Mouse (Mus musculus) urinary bladder, adult 18-20 months (tissue): ENCODE measurements at regions not wholly inside any gene's neighbourhood (a gene's known extent, or its start where the extent isn't known, plus 50 kb on each side); places are given as distances from the start of the nearest gene placed in this dataset.

ENCODE experiments used
- DNase-seq, 2 experiments: peaks; one replicate each; pipeline ENCODE4 v3.0.0; 2022; ENCODE audit warnings: low spot score in 2 of 2, mixed read lengths in 2 of 2

DNA sequence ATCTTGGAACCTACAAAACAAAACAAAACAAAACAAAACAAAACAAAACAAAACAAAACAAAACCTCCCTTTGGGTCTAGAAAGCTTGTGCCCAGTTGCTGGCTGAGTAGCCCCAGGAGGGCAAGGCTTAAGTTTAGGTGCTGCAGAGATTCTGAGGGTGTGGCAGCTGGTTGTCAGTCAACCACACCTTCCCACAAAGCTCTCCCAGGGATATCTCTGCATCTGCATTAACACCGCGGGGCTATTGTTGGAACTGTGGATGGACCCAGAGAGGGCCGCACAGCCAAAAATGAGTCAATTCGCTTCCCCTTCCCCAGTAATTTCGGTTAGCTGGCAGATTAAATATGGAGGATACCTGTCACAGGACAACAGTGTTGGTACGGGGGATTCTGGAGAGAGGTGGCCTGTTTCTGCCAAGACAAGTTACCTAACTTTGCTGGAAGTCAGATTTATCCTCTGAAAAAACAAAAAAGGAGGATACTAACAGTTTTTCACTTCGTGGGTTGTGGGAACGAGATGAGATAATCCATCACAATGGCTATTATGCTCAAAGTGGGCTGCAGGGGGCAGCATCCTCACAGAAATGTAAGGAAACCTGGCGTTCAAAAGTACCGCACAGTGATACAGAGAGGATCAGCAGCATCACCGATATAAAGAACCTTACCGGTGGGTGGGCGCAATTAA is 96.7 kb downstream of the 1500009L16Rik start:
- peak; percentile 45 to 63 for DNase-seq

DNA sequence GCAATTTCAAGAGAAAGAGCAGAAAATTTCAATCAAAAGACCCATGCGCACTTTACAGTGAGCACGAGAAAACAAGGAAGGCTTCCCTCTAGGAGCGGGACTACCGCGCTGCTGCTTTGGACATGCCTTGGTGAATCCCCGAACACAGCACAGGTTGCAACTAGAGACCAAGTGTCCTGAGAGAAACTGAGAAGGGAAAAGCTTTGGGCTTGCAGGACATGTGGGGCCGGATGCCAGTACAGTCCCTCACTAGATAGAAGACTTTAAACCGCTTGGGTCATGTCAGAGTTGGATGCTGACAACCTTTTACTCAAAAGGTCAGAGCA is 97.2 kb downstream of the 1500009L16Rik start:
- DNase-seq: no peak

DNA sequence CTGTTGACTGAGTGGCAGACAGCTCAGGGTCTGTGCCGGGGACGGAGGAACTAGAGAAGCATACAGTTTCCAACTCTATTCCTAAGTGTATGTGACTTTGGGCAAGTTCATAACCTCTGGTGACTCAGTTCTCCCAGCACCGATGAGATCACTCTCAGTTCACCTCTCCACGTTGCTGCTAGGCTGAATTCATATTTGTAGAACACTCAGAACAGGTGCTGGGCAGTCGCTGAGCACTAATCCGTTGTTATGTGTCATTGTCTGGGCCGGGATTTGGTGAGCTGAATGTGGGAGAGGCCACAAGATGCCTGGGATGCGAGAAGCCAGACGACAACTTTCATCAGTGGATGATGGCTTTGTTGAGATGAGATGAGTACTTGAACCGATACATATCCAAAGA is 98.4 kb downstream of the 1500009L16Rik start:
- DNase-seq: no peak

DNA sequence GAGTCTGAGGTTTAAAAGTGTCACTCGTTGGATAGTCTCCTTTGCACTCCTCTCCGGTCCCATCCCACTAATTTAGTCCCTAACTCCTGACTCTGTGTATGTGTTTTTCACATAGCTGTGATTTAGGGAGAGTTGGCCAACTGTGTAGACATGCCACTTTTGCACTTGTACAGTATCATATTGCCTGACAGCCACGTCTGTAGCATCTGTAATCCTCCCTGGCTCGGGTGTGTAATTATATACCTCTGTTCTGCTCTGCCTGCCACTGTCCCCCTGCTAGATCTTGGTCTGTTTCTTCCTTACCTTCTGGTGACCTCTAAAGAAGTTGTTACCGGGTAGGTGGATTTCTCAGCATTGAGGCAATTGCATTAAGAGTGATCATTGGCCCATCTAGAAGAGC is 103.4 kb downstream of the 1500009L16Rik start:
- DNase-seq: no peak

DNA sequence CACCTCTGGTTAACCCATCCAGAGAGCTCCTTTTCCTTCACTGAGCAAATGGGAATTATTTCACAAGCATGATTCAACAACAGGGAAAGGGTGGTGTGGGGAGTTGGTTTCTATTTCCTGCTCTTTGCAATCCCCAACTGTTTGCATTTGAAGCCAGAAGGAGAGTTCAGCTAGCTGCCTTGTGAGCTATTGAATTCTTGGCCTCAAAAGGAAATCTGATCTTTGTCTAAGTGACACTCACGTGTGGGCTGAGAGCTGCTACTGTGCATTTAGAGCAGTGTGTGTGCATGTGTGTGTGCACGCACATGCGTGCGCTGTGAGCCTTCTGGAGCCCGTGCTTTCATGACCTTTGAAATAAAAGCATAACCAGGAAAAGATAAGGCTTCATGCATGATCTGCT is 113.7 kb downstream of the 1500009L16Rik start:
- no peak for DNase-seq

DNA sequence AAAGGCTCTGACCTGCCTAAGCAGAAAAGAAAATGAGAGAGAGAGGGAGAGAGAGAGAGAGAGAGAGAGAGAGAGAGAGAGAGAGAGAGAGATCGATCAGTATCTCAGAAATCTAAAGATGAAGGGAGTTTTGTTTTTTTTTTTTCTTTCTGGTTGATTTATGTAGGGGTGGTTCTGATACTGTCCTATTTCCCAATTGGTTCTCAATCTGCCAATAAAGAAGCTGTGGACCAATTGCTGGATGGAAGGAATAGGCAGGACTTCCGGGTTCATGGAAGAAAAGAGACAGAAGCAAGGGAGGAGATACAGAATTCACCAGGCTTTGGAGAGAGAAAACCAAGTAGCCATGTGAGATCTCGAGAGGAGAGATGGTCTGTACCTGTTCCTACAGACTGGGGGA is 117.6 kb downstream of the 1500009L16Rik start:
- DNase-seq: no peak

DNA sequence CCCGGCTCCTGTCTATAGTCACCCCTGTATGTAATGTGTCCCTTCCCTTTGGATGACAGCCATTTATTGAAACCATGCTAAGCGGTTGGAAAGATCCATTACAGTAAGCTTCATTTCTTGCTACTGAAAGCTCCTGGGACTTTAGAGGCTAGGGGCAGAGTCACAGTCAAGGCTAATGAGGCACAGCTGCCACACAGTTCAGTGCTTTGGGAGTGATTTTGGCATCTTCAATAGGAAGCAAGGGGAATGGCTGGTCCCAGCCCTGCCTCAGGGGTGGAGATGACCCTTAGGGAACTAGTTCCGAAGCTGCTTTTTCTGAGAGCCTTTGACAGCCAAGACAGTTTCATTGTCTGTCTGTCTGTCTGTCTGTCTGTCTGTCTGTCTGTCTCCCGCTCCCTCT is 128.2 kb downstream of the 1500009L16Rik start:
- no peak for DNase-seq

DNA sequence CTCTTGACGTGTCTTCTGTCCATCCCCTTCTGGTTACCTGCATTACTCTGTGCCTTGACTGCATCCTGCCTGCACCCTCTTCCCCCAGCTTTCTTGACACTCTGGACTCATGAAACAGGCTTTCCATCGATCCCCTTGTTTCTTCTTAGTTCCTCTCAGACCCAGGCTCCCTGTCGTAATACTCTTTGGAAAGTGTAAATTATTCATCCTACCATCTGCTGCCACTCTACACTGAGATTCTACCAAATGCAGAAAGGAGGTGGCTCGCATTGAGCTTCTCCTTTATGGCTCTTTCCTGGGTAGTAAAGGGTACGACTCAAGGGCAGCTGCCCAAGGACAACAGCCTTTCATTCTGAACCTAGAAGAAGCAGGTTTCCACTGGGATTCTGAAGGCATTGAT is 129.5 kb downstream of the 1500009L16Rik start:
- no peak for DNase-seq

DNA sequence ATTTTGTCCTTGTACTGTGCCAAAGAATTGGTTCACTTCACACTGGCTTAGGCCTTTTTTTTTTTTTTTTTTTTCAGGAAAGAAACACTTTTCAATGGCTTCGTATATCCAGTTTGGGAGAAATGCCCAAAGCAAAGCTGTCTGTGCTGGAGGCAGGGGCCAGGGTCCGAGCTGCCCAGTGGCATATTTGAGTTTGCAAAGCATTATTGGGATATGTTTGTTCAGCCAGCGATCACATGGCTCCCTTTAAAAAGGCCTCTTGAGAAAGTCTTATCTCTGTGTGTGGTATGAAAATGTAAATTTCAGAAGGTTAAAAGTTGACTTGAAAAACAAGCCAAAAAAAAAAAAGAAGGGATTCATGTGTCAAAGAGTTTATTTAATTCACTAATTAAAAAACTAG is 130.1 kb downstream of the 1500009L16Rik start:
- no peak for DNase-seq

DNA sequence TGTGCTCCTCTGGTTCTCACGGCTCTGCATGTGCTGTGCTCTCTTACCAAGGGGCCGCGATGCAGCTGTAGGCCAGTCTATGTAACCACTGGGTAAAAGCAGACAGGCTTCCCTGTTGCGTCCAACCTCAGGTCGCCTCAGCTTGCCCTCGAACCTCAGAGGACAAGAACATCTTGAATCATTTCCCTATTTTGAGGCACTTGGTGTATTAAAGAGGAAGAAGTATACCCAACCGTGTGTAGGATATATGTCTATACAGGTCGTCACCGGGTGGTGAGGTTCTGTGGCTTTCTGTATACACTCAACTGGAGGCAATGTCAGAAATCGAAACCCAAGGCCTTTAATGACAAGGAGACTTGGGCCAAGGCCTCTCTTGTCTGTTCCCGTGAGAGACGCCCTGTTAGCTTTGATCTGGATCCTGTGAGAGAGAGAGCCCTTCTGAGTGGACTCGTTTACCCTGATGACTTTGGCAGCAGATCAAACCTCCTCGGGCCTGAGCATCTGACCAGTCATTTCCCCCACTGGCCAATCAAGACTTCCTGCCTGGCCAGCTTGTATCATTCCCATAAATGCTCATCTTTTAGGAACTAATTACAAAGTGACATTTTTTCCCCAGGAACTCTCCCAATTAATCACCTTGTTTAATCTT is 135.3 kb downstream of the 1500009L16Rik start:
- DNase-seq: no peak

DNA sequence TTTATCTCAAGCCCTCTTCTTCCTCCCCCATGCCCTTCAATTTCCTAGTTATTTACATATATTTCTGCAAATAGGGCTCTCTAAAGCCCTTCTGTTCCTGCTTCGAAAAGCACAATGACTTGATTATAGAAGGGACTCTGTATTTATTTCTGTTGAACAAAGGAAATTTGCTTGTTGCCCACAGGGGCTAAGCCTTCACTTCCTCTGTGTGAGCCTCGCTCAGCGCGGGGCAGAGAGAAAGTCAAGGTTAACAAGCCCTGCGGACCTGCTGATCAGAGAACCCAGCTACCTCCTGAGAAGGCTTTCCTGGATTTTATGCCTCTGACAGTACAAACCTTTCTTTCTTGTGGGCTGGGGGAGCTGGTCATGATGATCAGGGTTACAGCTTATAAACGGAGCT is 136.0 kb downstream of the 1500009L16Rik start:
- no peak for DNase-seq

DNA sequence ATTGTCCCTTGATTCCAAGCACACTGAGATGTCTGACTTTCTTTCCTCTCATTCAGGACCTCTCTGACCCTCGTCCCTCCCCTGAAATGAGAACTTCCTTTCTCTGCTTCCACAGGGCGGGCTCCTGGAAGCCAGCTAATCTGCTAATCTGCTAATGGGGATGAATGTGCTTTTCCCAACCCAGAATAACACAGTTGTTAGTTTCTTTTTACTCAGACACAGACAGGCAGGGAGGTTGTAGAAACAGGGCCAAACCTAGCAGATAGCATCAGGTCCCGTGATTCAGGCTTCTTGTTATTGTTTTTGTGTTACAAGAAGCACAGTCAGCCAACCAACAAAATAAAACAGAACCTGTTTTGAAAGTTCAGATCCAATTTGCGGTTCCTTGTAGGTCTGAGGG is 137.0 kb downstream of the 1500009L16Rik start:
- no peak for DNase-seq

DNA sequence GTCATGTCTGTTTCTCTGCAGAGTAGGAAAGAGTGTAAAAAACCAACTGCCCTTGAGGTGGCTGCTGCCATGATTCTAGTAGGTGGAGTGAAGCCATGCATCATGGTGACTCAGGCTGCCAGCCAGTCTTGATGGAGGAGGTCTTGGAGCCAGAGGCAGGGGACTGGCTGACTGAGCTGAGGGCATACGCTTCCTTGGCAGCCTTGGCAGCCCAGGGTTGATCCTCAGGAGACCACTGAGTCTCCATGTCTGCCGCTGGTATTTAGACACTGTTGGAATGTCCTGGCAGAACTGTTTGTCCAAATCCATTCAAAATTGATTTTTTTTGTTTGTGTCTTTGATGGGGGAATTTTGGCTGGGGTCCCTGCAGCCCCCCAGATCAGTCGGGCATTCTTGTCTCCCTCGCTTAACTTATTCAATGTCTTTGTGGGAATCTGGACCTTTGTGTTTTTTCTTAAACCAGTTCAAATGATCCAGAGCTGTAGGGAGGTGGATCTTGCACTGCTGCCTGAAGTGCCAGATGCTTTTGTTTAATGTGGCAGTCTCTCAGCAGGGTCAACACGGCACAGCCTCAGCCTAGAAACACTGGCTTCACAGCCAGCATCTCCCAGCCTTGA is 139.0 kb downstream of the 1500009L16Rik start:
- DNase-seq: no peak

DNA sequence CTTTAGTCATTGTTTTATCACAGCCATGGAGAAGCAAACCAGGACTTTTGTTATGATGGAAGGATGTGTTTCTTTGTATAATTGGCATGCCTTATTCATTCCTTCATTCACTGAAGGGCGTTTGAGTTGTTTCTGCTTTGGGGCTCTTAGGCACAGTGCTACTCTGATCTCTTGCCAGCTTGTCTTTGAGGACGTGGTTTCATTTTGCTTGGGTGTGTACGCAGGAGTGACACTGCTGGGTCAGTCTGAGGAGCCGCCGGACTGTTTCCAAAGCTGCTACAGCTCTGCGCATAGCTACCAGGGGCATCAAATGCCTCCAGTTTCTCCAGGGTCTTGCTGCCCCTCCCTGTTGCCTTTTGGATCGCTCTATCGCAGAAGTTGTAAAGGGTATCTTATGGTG is 141.9 kb downstream of the 1500009L16Rik start:
- no peak for DNase-seq

DNA sequence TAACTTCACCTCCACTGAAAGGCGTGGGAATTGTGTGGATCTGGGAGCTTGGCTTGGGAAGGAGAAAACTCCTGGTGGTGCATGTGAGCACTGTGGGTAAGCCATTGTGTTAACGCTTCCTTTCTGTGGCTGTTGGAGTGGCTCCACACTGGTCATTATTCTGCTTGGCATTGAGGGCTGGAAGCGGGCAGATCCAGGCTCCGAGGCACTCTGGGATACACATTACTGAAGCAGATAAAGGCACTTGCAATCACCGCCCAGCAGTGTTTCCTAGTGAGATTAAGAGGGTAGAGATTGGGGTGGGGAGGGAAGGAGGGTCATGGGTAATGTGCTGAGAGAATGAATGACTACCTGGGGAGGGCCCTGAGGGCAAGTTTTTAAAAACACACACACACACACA is 143.3 kb downstream of the 1500009L16Rik start:
- DNase-seq: no peak

DNA sequence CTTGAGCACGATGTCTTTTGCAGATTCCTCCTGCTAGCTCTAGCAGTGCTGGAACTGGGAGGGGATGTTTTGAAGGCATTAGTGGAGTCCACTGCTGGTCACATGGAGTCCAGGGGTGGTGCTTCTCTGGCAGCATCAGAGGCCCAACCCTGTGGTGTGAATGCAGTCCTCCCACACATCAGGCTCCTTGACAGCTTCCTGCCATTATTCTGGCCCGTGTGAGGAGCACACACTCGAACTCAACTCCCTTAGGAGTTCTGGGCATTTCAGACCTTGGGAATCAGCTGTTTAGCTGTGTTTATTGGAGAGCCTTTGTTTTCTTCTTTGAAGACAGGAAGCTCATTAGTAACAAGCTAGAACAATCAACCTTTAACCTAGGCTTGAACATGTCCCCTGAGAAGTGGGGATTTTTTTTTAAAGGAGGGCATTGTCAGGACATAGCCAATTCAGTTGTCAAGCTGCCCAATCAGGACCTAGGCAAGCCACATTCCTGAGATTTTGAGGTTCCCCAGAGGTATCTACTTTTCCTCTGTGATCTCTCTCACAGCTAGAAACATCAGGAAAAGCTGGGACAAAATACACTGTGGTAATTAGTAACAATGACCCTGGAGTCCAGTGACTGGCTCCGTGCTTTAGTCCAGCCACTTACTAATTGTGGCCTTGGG is 149.2 kb downstream of the 1500009L16Rik start:
- no peak for DNase-seq

DNA sequence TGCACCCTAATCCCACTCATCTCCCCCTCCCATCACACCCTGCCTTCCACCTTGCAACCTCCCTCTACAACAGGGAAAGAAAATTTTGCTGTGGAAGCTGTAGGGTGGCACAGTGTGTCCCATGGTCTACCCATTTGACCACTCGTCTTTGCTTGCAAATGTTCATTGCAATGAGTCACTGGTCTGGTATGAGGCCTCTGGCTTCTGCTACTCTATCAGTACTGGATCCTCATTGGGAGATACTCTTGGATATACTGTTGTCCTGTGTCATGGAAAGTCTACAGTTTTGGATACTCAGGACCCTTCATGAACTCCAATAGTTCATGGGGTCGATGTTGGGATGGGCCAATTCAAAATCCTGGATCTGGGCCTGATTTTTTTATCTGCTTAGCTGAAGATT is 156.1 kb downstream of the 1500009L16Rik start:
- DNase-seq: no peak

DNA sequence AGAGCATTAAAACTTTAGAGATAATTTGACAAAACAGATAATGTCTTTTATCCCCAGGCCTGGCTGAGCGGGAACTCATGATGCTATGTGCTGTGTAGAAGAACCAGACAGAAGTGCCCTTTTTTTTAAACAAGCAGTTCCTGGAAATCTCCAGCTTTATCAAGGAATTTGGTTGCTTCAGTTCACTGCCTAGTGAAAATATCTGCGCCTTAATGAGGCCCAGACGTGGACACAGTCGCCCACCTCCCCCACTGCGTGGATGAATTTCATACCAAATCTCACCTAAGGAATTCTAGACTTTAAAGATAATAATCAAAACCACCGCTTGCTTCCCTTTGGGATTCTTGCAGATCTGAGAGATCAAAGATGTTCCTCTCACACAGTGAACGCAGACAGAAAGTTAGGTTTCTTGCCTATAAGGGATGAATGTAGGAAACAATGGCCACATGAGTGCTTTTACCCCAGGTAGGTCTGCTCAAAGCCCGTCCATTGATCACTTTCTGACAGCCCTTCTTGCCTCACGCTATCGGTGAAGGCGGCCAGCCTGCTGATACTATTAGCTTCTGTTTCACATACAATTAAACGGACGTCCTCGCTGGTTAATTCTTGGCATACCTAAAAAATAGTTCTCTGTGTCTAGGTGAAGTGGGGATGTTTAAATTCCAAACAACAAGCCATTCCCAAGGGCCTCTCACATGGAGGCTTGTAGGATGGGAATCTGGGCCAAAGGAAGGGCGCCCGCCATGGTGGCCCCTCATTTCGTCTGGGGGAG is 159.6 kb downstream of the 1500009L16Rik start:
- DNase-seq: no peak

DNA sequence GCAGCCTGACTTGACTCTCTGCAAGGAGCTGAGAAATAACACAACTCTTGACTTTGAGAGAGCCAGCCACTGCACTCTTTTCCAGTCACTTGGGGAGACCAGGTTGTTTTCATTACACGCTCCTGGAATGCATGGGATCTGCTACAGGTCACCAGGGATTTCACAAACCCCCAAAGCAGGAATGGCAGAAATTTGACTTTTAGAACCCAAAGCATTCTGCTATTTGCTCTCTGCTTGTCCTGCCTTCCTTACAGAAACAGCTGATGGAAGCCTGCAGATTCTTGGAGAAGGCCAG is 160.2 kb downstream of the 1500009L16Rik start:
- no peak for DNase-seq

DNA sequence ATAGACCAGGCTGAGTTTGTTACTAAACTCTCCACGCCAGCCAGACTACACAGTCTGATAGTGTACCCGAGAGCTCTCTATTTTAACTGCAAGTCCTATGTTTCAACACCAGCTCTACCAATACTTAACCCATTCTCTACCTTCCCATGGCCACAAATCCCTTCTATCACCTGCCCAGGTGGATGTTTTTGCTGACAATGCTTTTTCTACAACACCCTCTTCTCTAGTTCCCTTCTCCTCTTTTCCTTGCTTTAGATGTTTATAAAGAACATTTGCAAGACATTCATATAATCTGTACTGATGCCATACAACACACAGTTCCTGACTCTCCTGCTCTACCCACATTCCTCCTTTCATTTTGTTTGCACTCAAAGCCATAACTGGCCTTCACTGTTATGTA is 161.9 kb downstream of the 1500009L16Rik start:
- DNase-seq: no peak

DNA sequence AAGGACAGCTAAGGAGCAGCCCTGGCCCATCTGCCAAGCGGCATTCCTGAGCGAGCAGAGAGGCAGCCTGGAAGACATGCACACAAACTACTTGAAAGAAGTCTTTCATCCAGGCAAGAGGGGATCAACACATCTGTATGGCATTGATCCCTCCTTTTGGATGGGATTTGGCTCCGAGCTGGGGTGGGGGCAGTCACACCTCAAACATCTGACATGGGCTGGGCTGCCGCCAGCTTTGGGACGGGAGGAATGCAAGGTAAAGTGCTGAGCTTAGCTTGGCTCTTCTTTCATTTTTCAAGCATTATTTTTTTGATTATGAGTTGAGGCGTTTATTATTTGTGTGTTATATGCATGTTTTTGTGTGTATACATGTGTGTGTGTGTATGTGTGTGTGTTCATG is 165.9 kb downstream of the 1500009L16Rik start:
- DNase-seq: no peak

DNA sequence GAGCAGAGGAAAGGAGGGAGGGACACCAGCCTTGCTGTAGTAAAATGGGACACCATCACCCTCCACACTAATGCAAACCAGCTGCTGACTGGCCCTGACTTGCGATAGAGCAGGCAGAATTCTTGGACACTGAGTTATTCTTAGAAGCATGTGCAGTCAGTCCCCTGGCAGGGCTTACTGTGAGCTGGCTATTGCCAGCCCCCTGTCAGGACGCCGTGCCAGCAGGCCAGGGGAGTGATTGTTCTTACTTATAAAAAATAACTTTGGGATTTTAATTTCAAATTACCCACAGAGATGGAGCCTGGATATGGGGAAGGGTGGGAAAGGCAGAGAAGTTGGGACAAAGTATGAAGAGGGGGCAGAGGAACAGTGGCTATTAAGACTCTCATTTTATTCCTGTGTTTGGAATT is 173.1 kb downstream of the 1500009L16Rik start:
- DNase-seq: no peak
